Mouse (Mus musculus) CH12.LX (cell line): ENCODE measurements around the gene Aff3. TPM values are rescaled to one million over a fixed set of nuclear protein-coding genes. Genes with fewer than 3 reads are reported as not detected.

Source experiments
- DNase-seq: peaks from one replicate; pipeline ENCODE4 v3.0.0-alpha.2; 2013; ENCODE audit errors: extremely low read depth
- H3K27ac ChIP-seq: 2 replicates; pipeline ENCODE4 v1.5.1; 2012; ENCODE audit warnings: low read depth, mild to moderate bottlenecking, control low read depth, moderate library complexity; ENCODE audit not compliant: insufficient read depth
- H3K27me3 ChIP-seq: replicated peaks from 2 replicates; pipeline ENCODE3; 2012; ENCODE audit warnings: inconsistent platforms
- H3K36me3 ChIP-seq, 2 experiments: replicated peaks in 1 of 2; 2 replicates each; pipeline versions ENCODE3 to v1.6.1; 2012; ENCODE audit warnings: inconsistent platforms in 1 of 2, low read length in 1 of 2, mild to moderate bottlenecking in 1 of 2, mixed read lengths in 1 of 2, moderate library complexity in 1 of 2; ENCODE audit not compliant: control insufficient read depth in 1 of 2, insufficient read depth in 1 of 2
- H3K4me1 ChIP-seq, 2 experiments: 2 replicates each; pipeline ENCODE4 v1.6.1; 2012; ENCODE audit warnings: inconsistent platforms in 1 of 2, moderate library complexity in 1 of 2; ENCODE audit not compliant: insufficient read depth in 2 of 2, control insufficient read depth in 1 of 2
- H3K4me2 ChIP-seq: 2 replicates; pipeline ENCODE4 v1.6.1; 2012; ENCODE audit warnings: low read depth, mild to moderate bottlenecking, control low read depth; ENCODE audit not compliant: poor library complexity, insufficient read depth, severe bottlenecking
- H3K4me3 ChIP-seq, 3 experiments: fragments of 150-350 bp in 1 of 3; sonication (generic) in 1 of 3; replicated peaks in 1 of 3; 2 replicates each; pipeline versions ENCODE3 to v1.5.1; 2011 to 2012; ENCODE audit warnings: low read depth in 2 of 3, low read length in 2 of 3, mild to moderate bottlenecking in 2 of 3, moderate library complexity in 2 of 3, control low read depth in 1 of 3, improper control_type of control experiment in 1 of 3, inconsistent platforms in 1 of 3, mixed read lengths in 1 of 3; ENCODE audit not compliant: poor library complexity in 1 of 3
- H3K79me2 ChIP-seq: replicated peaks from 2 replicates; pipeline ENCODE4 v1.6.1; 2012; ENCODE audit warnings: mild to moderate bottlenecking, moderate library complexity; ENCODE audit not compliant: control insufficient read depth, poor library complexity, insufficient read depth, severe bottlenecking; ENCODE audit errors: extremely low read depth
- H3K9ac ChIP-seq: 2 replicates; pipeline ENCODE4 v1.6.1; 2012; ENCODE audit warnings: low read depth, mild to moderate bottlenecking, control low read depth, moderate library complexity; ENCODE audit not compliant: insufficient read depth
- H3K9me3 ChIP-seq: replicated peaks from 2 replicates; pipeline ENCODE3; 2012; ENCODE audit warnings: low read length, inconsistent platforms, mixed read lengths
- BHLHE40 ChIP-seq: IDR thresholded peaks from 2 replicates; pipeline ENCODE4 v1.6.1; 2011; ENCODE audit warnings: mild to moderate bottlenecking, low read depth, low read length, improper control_type of control experiment
- CTCF ChIP-seq, 2 experiments: IDR thresholded peaks in 1 of 2; conservative IDR thresholded peaks in 1 of 2; 2 replicates each; pipeline ENCODE4 v1.5.1; 2011 to 2012; ENCODE audit warnings: low read depth in 2 of 2, low read length in 2 of 2, improper control_type of control experiment in 1 of 2, inconsistent platforms in 1 of 2, mild to moderate bottlenecking in 1 of 2, moderate library complexity in 1 of 2
- E2F4 ChIP-seq: IDR thresholded peaks from 2 replicates; pipeline ENCODE4 v1.6.1; 2011; ENCODE audit warnings: low read depth, low read length, improper control_type of control experiment; ENCODE audit not compliant: insufficient replicate concordance
- JUN ChIP-seq: IDR thresholded peaks from 2 replicates; pipeline ENCODE4 v1.6.1; 2011; ENCODE audit warnings: low read depth, mild to moderate bottlenecking, low read length, improper control_type of control experiment, moderate library complexity; ENCODE audit not compliant: insufficient read depth
- MAFK ChIP-seq: IDR thresholded peaks from 2 replicates; pipeline ENCODE4 v1.6.1; 2011; ENCODE audit warnings: low read length, improper control_type of control experiment; ENCODE audit not compliant: insufficient replicate concordance
- MAZ ChIP-seq: IDR thresholded peaks from 2 replicates; pipeline ENCODE4 v1.6.1; 2012; ENCODE audit warnings: low read depth, mild to moderate bottlenecking, inconsistent platforms, low read length, improper control_type of control experiment, moderate library complexity
- MEF2A ChIP-seq: IDR thresholded peaks from 2 replicates; pipeline ENCODE4 v1.6.1; 2014; ENCODE audit warnings: low read depth, mild to moderate bottlenecking, inconsistent platforms, low read length, improper control_type of control experiment, borderline replicate concordance
- POLR2AphosphoS2 ChIP-seq: IDR thresholded peaks from 2 replicates; pipeline ENCODE4 v1.6.1; 2011; ENCODE audit warnings: low read depth, low read length, improper control_type of control experiment
- UBTF ChIP-seq: IDR thresholded peaks from 2 replicates; pipeline ENCODE4 v1.6.1; 2012; ENCODE audit warnings: low read depth, mild to moderate bottlenecking, inconsistent platforms, low read length, improper control_type of control experiment, moderate library complexity
- USF1 ChIP-seq: IDR thresholded peaks from 2 replicates; pipeline ENCODE4 v1.6.1; 2014; ENCODE audit warnings: low read depth, mild to moderate bottlenecking, inconsistent platforms, low read length, improper control_type of control experiment
- ZKSCAN1 ChIP-seq: IDR thresholded peaks from 2 replicates; pipeline ENCODE4 v1.6.1; 2012; ENCODE audit warnings: low read depth, inconsistent platforms, low read length, improper control_type of control experiment, borderline replicate concordance
- dilution Hi-C: fragments of 300-500 bp; cut with MboI; formaldehyde crosslinking; loops from 2 replicates; pipeline ENCODE4 v1.14.3; 2020; ENCODE audit warnings: low sequenced_read_pairs; ENCODE audit not compliant: extremely low pct_unique_long_range_greater_than_20kb, extremely low pct_ligation_motif_present
- in situ Hi-C: fragments of 300-500 bp; cut with MboI; formaldehyde crosslinking; loops from 3 replicates; pipeline ENCODE4 v1.14.3; 2019; ENCODE audit warnings: low sequenced_read_pairs, low pct_ligation_motif_present, low pct_unique_long_range_greater_than_20kb, mixed read lengths
- polyA plus RNA-seq: library from polyadenylated mRNA; unstranded; fragments of >175 nt; gene quantifications from 2 replicates; pipeline ENCODE4 v1.2.1, GENCODE M21; 2012; ENCODE audit warnings: low read depth; ENCODE audit not compliant: insufficient read length
- total RNA-seq, 2 experiments: library from RNA; depleted of rRNA; stranded (reverse); fragments of 300-350 nt in 1 of 2; fragments of >200 nt in 1 of 2; gene quantifications; 2 replicates each; pipeline ENCODE4 v1.2.3; 2012 to 2014

Aff3 gene
- total and polyA plus RNA-seq, 3 experiments = 5.1 to 29.9 (median 7.7) TPM

- no peak for DNase-seq
- H3K36me3 ChIP-seq = peaks cover 0 to 62% of the 10 kb centered on the region in 2 experiments
- in situ Hi-C loops = no loop called here
These were observed 423.5 kb downstream of the Aff3 start for GRCm38 (mm10) chr1:38241221-38241666.

GRCm38 (mm10) chr1:38240438-38241220 is 424.1 kb downstream of the Aff3 start:
- no peak overlapping the region for H3K4me3 ChIP-seq
- DNase-seq = no peak
- dilution Hi-C loops = no loop called here

More at GRCm38 (mm10) chr1:38241221-38241666, 423.5 kb downstream of the Aff3 start:
- no peaks in the 10 kb centered on the region for H3K9me3 ChIP-seq
- dilution Hi-C loops = no loop called here
- no peak overlapping the region for H3K9ac ChIP-seq
- H3K4me1 ChIP-seq = peaks cover 0 to 19% of the 10 kb centered on the region in 2 experiments; a peak in 2 of 4 replicates
- H3K4me2 ChIP-seq = no peak overlapping the region
- H3K27ac ChIP-seq = no peak overlapping the region
- no peaks in the 10 kb centered on the region for H3K27me3 ChIP-seq
- no peaks in the 10 kb centered on the region for H3K79me2 ChIP-seq
- H3K4me3 ChIP-seq = no peak overlapping the region
- no peak for TF ChIP-seq POLR2AphosphoS2
- no peak for TF ChIP-seq E2F4
- TF ChIP-seq UBTF = no peak
- no peak for TF ChIP-seq MAZ

GRCm38 (mm10) chr1:38239516-38239915 is 425.2 kb downstream of the Aff3 start:
- Histone ChIP-seq H3K79me2 (no peaks in the 10 kb centered on the region), H3K4me1 (peaks cover 0 to 19% of the 10 kb centered on the region in 2 experiments; a peak in 2 of 4 replicates), H3K9me3 (no peaks in the 10 kb centered on the region), H3K27ac (no peak overlapping the region), H3K9ac (no peak overlapping the region), H3K36me3 (peaks cover 0 to 48% of the 10 kb centered on the region in 2 experiments)
- dilution Hi-C loops = no loop called here
- in situ Hi-C loops = no loop called here
- TF ChIP-seq MEF2A (no peak), USF1 (no peak), BHLHE40 (no peak), MAFK (no peak), JUN (no peak)
- TF ChIP-seq, all 38 proteins: peak for 0
- no peak for DNase-seq
- Histone ChIP-seq H3K4me3 (no peak overlapping the region), H3K27me3 (no peaks in the 10 kb centered on the region), H3K4me2 (no peak overlapping the region)

More at GRCm38 (mm10) chr1:38240438-38241220, 424.1 kb downstream of the Aff3 start:
- in situ Hi-C loops = no loop called here
- TF ChIP-seq CTCF (conservative IDR thresholded peaks at IDR 0.05 in 1 of 2, IDR thresholded peaks at IDR 0.05 in 1 of 2; ENCODE audit: low read depth in 2 of 2, low read length in 2 of 2) (no peak), ZKSCAN1 (no peak)
- Histone ChIP-seq H3K9ac (no peak overlapping the region), H3K27me3 (no peaks in the 10 kb centered on the region), H3K4me1 (peaks cover 0 to 19% of the 10 kb centered on the region in 2 experiments; a peak in 2 of 4 replicates), H3K27ac (no peak overlapping the region), H3K9me3 (no peaks in the 10 kb centered on the region), H3K79me2 (no peaks in the 10 kb centered on the region), H3K4me2 (no peak overlapping the region), H3K36me3 (peaks cover 0 to 56% of the 10 kb centered on the region in 2 experiments)
